Mouse (Mus musculus) 3T3-L1 (cell line): Measurements from ENCODE around the gene Oat.

Experiments used
- DNase-seq: peaks from one replicate; pipeline ENCODE4 v3.0.0-alpha.2; 2015; ENCODE audit warnings: low read depth, low spot score

The Oat gene

DNA sequence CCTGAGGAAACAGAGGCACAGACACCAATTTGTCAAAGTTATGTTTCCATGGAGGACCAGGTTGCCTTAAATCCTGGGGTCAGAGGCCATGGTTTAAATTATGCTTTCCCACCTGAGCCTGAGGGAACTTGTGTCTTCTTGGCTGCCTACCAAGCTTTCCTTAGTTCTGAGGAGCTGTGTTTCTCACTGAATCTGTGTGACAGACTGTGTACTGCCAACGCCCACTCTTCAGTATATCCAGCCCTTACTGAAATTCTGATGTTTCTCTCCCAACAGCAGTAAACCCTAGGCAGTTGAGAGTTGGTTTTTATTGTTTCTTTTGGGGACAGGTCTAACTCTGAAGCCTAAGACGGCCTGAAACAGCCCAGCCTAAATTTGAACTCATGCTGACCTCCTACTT, 17.6 kb upstream of the Oat start:
- no peak for DNase-seq

DNA sequence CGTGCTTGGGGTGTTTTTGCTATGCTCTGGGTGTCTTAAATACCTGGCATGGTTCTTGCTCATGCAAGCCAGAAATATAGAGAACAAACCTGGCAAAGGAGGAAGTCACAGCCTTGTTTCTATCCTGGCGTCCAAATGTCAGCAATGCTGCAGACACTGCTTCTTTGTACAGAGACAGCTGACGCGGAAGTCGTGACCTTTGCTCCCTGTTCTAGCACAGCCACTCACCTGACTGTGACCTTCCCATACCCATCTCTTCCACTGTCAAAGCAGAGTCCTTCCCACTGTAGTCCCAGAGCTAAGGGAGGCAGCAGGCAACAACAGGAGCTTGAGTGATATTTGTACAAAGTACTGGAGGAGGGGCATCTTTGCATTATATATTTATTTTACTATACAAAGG, 13.4 kb upstream of the Oat start:
- no peak for DNase-seq

DNA sequence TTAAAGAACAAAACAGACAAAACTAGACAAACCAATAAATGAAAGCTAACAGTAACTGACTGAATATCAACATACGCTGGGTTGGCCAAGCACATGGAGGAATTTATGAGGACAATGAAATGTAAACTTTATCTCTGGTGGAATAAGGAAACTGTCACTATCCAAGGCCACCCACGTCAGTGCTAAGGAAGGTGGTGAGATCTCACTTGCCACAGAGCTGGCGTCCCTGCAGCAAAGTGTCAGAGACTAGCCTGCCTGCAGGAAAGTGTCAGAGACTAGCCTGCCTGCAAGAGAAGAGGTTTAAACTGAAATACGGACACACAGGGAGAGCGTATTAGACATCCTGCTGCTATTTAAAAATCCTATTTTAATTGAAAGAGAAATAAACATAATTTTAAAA, 11.0 kb upstream of the Oat start:
- no peak for DNase-seq

DNA sequence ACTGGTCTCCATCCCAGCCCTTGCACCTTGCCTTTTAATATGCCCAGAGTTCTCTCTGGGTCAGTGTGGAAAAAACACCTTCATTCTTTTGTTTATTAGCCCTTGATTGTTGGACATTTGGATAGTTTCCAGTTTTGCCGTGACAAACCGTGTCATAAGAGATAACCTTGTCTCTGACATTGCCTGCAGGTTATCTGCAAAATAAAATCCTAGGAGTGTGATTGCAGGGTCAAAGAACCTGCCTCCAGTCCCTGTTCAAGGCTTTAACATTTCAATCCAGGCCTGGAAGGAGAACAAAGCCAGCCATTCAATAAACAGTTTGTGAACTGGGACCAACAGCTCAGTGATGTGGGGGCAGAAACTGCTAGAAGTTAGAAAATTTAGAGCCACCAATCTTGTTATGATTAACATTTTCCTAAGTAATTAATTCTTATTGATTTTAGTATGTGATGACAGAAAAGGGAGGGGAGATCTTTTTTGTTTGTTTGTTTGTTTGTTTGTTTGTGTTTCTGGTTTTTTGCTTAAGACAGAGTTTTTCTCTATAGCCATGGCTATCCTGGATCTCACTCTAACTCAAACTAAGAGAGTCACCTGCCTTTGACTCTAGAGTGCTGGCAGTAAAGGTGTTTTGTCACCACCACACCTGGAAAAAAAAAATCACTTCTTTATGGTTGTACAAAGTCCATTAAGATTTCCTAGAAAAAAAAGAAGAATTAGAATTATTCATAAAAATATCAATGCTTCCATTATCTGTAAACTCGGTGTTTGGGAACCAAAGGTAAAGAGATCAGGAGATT, 9.7 kb upstream of the Oat start:
- DNase-seq = no peak

DNA sequence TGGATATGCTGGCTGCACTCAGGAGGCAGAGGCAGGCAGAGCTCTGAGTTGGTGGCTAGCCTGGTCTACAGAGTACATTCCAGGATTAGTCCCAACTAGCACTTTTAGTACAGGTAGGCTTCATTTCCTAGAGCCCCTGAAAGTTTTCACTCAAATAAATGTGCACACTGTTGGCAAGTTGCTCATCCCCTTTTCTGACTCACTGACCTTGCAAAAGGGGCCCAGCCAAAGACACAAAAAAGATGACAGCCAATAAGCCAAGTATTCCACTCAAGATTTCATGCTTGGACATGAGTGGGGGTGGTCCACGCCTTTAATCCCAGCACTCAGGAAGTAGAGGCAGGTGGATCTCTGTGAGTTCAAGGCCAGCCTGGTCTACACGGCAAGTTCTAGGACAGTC, 5.2 kb upstream of the Oat start:
- DNase-seq = no peak

DNA sequence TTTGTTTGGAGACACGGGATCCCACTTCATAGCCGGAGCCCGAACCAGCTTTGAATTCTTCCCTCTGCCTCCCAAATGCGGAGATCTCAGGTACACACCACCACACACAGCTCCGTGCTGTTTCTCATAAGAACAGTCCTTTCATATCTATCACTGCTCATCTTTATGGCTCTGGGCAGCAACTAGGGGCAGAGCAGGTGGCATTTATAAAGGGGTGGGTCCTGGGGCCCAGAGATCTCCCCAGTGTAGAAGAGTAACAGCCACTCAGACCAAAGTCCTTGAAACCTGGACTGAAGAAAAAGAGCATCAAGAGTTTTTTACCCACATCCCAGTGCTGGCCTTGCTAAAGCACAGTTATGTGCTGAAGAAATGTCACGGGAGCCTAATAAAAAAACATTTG, 4.3 kb upstream of the Oat start:
- DNase-seq = no peak

DNA sequence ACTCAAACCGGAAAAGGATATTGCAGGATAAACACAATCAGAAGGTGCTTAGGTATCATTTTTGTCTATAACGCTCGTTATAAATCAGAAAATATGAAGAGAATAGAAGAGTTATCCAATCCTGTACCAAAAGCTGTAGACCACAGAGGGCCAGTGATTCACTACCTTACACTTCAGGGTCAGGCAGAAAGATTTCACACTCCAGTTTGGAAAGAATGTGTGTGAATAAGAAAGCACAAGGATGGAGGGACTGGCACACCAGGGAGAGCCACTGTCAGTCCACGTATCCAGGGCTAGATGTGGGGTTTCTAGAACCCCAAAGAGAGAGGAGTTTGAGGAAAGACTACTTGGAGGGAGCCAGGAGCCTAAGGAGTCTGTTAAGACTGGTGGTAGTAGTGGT, 693 bp upstream of the Oat start:
- DNase-seq = peak; percentile 53

DNA sequence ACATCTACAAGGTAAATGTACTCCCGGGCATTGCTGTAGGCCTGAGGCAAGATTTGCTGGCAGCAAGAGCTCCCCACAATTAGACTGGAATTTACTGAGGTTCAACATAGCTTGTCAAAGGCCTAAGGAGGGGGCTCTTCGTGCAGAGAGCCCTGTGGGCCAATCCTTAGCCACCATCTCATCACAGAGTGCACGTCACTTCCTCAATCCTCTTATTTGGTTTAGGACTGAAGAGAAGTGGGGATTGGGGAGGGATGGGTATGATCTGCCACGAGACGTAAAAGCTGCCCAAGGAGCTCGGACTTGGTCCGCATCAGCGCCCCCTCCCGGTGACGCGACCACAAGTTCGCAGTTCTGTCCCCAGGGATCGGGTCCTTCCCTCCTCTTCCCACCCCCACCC, 575 bp downstream of the Oat start:
- peak; percentile 97 for DNase-seq

DNA sequence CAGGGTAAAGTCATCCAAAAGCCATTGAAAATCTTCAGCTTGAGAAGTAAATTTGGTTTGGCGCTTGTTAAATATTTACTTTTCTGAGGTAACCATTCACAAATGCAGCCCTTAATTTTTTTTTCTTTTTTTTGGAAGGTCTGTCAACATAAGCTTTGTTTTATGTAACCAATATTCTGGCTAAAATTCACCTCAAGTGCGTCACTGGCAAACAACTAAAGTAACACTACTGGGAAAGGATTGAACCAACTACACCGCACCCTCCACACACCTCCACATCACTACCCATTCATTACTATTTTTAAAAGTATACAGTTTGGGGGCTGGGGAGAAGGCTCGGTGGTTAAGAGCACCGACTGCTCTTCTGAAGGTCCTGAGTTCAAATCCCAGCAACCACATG, 1.6 kb downstream of the Oat start:
- DNase-seq = no peak

DNA sequence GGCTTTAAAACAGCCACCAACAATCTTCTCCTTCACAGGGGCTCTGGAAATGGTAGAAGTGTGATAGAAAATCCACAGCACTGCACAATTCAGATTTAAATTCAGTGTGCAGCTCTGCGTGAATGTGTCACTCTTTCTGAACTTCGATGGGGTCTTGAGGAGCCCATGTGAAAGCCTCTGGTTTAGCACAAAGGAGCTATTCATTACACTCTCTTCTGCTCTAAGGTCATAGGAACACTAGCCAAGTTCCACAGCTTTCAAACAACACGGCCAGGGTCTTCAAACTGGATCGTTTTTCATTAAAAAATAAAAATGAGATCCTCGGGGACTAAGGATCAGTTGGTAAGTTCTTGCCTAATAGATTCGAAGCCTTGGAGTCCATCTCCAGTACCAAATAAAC, 3.0 kb downstream of the Oat start:
- no peak for DNase-seq

DNA sequence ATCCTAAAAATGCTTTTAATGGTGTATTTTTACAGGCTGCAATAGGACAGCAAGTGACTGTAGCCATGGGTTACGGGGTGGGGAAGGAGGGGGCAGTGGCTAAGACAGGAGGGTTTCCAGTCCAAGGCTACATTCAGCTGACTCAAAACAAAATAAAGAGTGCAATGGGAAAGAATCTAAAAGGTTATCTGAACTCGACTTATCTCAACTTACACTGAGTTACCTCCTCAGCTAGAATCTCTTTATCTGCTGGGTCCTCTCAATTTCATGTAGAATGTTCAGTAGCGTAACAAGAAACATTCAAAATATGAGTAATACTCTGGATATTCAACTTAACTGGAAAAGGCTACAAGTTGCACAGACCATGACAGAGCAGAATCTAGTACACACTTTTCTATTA, 3.5 kb downstream of the Oat start:
- no peak for DNase-seq

DNA sequence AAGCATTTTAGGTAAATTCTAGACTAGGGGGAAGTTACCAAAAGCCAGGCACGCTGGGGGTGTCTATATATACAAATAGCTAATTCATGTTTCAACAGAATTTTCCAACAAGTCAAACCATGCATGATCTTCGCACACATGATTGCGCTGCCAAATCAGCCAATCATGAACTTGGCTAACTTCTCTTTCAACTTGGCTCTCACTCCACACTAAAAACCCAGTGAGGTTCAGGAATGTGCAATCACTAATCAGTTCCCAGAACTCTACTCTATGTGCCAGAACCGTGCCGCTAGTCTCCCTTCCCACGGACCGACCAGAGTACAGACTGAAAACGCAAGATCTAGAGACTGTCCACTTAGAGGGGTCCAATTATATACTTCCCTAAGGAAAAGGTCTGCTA, 4.7 kb downstream of the Oat start:
- DNase-seq = no peak

DNA sequence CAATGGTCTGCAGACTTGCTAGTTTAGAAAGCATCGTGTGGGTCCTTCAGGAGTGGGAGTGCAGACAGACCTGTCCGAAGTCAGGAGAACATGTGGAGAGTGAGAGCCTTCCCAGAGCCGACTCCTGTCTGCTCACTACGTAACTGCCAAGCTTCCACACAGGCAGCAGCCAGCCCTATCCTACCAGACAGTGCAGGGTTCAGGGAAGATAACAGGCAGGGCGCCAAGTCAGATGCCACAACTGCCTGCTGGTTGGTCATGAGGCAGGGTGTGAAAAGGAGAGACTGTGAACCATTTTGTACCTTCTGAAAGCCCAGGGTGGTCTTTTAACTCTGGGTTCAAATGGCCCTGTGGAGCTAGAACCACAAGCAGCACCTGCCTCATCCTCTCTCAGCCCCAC, 6.1 kb downstream of the Oat start:
- DNase-seq = no peak

DNA sequence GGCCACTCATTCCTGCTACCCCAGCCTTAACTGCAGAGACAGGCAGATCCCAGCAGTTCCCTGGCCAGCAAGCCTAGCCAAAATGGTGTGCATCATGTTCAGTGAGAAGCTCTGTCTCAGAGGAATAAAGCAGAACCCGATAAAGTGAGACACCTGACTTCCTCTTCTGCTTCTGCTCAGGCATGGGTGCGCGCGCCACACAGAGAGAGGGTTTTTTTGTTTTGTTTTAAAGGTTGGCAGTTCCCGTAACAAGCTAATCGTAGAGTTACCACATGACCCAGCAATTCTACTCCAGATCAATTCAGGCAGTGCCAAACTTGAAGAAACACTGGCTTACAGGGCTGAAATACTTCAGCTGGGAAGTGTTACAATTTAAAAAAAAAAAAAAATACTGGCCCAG, 7.4 kb downstream of the Oat start:
- no peak for DNase-seq

DNA sequence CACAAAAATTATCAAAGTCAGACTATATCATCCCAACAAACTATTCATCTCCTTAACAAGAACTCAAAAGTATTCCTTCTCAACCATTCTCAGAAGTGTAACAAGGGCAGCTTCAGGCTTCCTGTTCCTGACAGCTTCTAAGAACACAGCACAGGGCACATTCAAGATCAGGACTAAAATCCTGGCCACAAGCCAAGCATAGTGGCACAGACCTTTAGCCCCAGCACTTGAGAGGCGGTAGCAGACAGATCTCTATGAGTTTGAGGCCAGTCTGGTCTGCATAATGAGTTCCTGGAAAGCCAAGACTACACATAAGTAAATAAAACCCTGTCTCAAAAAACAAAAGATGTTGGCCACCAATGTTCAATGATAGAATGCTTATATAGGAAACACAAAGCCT, 10.4 kb downstream of the Oat start:
- DNase-seq = no peak

DNA sequence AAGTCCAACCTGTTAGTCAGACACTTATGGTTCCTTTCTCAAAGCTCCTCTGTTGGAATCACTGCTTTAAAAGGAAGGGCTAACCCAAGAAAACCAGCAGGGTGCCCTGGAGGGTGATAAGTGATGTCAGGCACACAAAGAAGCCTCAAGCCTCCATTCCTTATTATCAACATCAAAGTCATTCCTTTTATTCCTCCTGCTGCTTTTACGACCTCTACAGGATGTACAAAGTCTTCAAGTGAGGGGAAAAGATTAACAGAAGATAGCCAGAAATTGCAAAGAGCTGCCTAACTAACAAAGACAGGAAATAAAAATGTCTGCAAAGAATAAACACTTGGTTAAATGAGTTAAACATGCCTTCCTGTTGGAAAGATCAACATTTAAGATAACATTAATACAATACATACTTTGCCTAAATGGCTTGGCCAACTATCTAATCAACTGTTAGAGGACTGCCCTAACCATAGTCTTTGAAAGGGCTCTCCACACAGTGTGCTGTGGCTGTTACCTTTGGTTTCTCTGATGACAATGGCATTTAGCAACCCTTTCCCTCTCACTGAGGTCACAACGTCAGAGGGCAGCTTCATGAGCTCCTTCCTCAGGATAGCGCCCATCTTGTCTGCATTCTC, 16.9 kb downstream of the Oat start:
- no peak for DNase-seq

DNA sequence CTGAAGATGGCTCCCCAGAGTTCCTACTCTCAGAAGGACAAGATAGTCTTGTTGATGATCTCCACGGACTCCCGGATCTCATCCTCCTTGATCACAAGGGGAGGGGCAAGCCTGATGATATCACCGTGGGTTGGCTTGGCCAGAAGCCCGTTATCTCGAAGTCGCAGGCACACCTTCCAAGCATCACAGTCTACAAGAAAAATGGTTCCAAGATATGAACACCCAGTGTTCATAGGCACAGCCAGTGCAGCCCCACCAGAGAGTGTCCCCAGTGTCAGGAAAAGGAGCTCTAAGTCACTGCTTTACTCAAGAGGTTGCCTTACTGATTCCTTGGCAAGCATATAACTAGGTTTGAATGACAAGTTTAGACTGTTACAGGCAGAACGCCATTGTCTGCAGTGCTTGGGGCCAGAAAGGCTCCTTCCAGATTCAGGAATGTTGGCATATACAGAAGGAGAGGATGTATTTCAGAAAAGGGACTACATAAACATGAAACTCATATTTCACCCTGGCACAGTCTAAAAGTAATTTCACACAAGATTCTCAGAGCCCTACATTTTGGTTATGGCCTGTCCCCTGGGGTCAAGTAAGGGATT, 18.0 kb downstream of the Oat start:
- DNase-seq = no peak

DNA sequence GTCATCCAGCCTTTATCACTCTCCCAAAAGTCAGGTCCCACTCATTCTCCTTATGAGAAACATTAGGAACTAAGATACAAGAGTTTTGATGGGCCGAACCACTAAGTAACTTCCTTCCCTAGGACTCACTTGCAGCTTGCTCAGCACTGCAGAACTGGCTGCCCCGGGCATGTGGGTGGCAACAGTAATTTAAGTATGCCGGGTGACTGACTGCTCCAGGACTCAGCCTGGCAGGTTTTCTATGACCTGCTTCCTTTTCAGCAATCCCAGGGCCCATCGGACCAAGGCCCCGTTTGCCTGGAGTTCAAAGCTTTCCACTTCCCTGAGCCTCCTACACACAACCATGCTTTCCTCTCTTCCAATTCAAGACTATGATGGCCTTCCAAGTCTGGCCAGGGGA, 19.6 kb downstream of the Oat start:
- no peak for DNase-seq

DNA sequence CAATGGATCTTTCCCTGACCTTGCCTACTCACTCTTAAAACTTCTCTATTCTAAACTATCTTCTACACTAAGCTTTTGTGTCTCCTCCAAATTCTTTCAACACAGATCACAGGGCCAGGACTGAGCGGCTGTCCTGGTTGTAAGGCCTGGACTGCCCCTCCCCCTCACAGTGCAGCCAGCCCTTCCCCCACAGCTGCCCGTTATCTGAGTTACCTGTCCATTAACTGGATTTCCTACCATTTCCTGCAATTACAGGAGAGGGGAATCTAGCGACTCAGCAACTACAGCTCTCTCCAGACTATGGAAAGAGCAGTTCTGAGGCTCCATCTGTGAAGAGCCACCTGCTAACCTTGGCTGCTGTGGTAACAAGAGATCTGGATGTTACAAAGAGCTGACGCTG, 20.3 kb downstream of the Oat start:
- no peak for DNase-seq

DNA sequence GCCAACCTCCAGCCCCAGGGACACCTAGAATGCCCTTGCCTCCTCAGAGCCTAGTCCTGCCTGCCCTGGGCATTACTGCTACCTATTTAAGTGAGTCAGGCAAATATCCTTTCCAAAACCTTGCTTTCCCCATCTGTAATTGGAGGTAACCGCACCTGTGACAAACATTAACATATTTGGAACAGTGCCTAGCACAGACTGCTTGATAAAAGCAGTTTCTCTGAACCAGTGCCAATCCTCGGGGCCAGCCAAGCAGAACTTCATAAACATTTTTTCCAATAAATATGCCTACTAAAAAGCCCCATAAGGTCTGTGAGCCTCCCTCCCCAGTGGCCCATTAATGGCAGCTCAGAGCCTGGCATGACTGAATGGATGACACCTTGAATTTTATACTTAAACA, 22.1 kb downstream of the Oat start:
- DNase-seq = no peak

DNA sequence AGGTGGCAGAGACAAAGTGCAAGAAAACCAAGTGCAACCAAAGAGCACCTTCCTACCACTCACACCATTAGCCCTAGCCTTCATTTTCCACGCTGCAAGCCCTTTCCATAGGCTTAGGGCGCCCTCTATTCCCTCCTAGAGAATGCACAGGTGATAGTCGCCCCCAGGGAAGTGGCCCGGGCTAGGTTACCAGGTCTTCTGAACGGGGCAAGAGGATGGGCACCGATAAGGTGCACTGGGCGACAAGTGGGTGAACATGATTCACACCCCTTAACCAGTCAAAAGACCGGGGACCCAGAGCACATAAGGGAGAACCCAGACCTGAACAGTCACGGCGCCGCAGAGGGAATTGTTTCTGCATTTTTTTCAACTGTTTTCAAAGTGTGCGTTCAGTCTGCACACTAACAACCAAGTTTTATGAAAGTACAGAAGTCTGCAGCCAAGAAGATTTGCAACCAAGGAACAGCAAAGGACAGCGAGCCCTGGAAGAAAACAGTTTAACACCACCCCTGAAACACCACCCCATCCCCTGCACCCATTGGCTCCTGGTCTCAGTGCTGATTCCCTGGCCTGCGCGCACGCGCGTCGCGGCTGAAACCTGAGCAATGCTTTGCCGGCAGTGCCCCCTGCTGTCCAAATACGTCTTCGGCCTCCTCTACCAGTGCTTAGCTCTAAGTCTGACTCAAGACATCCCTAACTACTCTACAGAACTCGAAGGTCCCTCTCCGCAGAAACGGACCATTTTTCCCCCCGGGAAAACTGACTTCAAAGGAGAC, 24.7 kb downstream of the Oat start:
- DNase-seq = peak; percentile 94

DNA sequence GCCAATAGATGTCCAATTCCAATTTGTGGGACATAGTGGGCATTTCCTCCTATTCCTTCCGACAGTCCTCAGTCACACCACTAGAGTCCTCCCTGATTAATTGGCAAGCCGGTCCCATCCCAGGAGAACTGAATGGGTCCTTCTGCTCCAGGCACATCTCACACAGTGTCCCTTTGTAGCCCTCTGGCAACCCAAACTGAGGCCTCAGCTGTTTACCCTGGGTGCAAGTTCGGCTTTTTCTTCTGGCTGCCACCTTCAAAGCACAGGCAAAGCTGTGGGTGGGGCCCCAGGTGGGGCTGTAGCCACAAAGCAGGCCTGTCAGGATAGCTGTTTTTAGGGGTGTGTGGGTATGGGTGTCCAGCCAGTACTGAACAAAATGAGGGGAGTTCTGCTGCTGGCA, 29.1 kb downstream of the Oat start:
- DNase-seq = no peak

DNA sequence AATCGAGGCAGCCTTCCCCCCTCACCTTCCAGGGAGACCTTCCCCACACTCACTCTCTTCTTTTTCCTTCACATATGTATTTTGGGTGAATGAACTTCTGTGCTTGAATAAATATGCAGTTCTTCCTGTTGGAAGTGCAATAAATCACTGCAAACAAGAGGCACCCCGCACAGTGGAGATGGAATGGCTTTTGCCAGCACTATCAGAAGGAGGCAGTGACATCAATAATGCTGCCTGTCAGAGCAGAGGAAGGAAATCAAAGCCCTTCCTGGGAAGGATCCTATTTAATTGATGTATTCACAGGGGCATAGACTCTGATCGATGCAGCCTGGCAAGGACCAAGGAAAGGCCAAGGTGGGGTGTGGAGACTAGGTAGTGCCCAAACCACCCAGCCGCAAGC, 33.8 kb downstream of the Oat start:
- no peak for DNase-seq
